Mouse (Mus musculus) embryo, embryonic 11 days (tissue): ENCODE results near the gene Apoh.

Source experiments
- DNase-seq: peaks from one replicate; pipeline ENCODE4 v3.0.0-alpha.2; 2015

The Apoh gene

DNA sequence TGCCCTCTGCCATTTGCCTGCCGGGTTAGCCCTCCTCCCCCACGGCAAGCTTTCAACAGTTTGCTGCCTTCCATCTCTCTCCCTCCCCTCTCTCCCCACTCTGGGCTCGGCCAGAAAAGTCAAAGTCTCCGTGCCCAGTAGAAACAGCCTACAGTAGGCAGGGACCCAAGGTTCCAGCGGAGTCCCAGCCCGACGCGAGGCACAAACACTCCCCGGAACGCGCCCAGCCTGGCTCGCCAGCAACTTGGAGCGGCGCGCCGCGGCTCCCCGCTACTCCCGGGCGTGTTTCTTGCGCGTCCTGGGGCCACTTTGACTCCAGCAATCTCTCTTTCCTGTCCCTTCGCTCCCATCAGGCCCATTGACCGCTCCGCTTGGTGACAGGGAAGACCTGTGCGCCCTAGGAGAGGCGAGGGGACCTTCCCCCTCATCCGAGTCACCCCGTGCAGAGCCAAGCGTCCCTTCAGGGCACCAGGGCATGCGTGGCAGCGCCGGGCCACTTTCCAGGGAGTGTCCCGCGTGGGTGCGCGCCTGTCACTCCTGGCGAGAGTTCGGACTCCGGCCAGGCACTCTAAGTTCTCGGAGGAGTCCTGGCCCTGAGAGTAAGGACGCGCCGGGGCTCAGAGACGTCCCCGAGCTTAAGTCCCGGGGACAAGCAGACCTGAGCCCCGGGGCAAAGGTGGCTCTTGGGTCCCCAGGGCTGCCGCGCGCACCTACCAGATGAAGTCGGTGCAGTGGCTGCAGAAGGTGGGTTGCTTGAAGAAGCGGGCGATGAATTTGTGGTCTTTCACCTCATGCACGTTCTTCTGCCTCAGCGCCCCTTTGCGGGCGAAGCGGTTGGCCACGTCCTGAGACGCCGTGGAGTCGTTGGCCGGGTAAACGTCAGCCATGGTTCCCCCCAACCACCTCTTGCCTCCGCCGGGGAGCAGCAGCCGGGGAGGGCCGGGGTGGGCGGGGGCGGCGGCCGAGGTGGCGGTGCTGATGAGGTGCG is at the start of gene Apoh:
TSS of gene Apoh (plus strand) at position 574 of the 988 bp plus-strand sequence.
- peak; percentile 67 for DNase-seq

DNA sequence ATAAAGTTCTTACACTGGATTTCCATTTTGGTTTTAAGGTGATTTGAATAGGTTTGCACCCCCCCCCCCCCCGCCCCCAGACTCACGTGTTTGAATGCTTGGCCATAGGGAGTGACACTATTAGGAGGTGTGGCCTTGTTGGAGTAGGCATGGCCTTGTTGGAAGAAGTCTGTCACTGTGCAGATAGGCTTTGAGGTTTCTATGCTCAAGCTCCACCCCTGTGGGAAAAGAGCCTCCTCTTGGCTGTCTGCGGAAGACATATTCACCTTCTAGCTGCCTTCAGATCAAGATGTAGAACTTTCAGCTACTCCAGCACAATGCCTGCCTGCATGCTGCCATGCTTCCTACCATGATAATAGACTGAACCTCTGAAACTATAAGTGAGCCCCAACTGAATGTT is 49.3 kb upstream of the Apoh start:
- no peak for DNase-seq

- DNase-seq: no peak
These were observed 48.8 kb upstream of the Apoh start for GRCm38 (mm10) chr11:108294305-108294813.

DNA sequence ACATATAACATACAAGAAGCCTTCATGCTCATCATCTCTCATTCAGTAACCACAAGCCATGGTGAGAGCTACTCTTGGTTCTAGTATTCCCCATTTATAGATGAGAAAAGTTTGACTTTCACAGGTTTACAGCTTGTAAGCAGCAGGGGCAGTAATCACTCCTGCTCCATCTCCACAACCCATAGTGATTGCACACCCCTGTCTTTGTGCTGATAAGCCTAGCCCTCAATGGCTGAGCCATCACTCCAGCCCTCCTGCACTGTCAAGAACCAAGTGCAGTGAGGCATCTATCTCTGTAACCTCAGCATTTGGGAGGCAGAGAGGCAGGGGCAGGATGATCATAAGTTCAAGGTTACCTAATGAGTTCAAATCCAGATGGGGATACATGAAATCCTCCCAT is 47.8 kb upstream of the Apoh start:
- no peak for DNase-seq

DNA sequence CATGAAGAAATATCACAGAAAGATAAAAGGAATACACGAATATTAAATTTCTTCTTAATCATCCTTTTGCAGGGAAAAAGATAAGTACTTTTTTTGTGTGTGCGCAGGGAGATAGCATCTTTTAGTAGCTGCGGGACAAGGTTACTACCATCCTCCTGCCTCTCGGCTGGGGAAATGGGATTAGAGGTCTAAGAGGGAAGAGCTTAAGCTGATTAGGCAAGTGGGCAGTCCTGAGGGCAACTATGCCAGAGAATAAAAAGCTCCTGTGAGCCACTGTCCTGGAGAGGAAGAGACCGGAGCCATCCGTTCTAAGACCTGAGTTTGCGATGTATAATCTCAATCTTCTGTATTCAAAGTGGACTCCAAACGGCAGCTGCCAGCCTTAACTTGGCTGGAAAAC is 45.2 kb upstream of the Apoh start:
- DNase-seq: no peak

- no peak for DNase-seq
These were observed 43.2 kb upstream of the Apoh start for GRCm38 (mm10) chr11:108299913-108300312.

- DNase-seq: no peak
These were observed 42.7 kb upstream of the Apoh start for GRCm38 (mm10) chr11:108300443-108300842.

- no peak for DNase-seq
These were observed 42.1 kb upstream of the Apoh start for GRCm38 (mm10) chr11:108301036-108301435.

GRCm38 (mm10) chr11:108301796-108302490 is 41.2 kb upstream of the Apoh start:
- DNase-seq: no peak

DNA sequence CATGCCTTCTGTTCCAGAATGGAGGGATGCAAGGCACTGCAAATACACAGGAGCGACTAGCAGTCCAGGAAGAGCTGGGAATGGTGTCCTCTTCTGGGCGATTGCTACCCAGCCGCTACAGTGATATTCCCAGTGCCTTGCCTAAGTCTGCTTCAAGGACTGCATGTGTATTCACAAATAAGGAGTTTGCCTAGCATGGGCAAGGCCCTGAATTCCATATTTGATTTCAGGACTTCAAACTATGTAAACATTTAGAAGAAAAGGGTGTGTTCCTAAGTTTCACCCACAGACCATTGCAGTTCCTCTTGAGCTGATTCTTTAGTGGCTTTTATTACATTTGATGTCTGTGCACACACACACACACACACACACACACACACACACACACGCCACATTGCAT is 39.4 kb upstream of the Apoh start:
- no peak for DNase-seq

DNA sequence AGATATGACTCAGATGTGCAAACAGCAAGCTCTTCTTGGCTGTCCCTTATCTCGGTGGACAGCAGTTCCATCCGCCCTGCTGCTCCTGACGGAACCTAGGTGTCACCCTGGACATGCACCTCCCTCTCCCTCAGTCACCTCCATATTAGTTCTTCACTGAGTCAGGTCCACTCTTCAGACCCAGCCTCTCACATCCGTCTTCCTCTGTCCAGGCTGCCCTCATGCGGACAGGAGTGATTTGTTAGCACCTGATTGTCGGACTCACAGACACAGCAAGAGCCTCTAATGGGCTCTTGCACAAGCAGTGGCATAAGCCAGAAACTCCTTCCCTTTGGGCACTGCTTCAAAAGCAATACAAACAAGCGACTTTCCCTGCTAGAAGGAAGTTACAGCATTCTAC is 35.9 kb upstream of the Apoh start:
- DNase-seq: no peak

- DNase-seq: no peak
These were observed 34.9 kb upstream of the Apoh start for GRCm38 (mm10) chr11:108308253-108308652.

DNA sequence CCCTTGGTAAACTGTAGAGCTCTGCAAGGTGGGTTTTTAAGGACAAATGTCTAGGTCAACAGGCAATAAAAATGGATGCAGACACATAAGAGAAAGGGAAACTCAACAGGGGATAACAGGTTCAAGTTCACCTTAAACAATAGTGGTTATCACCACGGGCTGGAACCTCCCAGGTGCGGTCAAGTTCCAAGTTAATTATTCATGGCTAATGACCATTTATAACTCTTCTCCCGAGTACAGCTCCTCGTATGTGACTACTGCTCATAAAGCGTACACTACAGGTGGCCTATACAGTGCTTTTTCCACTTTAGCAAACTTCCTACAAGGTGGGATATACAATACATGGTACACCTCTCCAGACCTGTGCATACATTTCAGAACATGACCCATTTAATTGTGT is 33.4 kb upstream of the Apoh start:
- no peak for DNase-seq

DNA sequence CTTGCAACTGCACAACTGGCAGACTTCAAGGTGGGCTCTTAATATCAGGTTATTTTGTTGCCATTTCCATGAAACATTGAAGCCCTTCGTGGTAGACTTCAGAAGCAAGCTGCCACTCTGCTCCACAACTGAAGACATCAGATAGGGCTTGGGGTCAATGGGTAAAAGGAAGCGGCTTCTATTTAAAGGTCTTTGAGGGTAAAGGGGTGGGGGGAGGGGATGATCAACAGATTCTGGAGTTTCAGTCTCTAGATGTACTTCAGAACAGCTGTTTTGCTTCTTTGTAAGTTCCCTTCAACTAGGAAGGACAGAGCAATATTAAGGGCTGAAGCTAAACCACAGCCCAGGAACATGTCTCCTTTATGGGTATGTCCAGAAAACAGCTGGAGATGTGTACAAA is 31.2 kb upstream of the Apoh start:
- no peak for DNase-seq

DNA sequence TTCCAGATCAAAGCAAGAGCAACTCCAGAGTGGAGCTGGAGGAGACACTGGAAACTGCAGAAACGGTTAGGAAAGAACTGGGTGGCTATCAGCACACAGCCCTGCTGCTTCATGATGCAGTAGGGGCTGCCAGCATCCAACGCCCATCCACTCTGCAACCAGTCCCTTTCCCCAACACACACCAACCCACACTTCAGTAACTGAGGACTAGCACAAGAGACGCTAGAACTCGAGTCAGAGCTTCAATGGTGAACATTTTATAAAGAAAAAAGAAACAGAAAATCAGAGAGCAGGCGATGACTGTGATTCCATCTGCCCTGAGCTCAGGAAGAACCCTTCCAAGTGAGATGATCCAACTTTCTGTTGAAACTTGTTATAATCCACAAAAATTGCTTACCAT is 30.6 kb upstream of the Apoh start:
- DNase-seq: no peak

- DNase-seq: no peak
These were observed 27.4 kb upstream of the Apoh start for GRCm38 (mm10) chr11:108315736-108316135.

- no peak for DNase-seq
These were observed 25.3 kb upstream of the Apoh start for GRCm38 (mm10) chr11:108317878-108318277.

GRCm38 (mm10) chr11:108319162-108319561 is 24.0 kb upstream of the Apoh start:
- DNase-seq: peak; percentile 3

DNA sequence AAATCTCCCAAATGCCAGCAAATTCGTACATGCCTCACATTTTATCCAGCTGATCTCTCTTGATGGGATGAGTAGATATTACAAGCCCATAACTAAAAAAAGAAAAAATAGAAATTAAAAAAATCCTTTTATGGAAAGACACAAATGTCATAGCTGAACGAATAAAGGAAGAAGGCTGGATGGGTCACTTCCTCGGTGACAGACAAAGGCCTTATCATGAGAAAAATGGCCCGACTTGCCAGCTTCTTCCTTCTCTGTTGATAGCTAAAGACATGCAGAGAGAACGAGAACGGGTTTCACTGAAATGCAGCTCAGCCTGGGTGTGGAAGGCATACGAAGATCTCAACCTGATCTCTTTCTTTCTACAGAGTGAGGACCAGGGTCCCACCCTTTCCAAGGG is 22.6 kb upstream of the Apoh start:
- no peak for DNase-seq

GRCm38 (mm10) chr11:108322156-108322555 is 21.0 kb upstream of the Apoh start:
- no peak for DNase-seq

DNA sequence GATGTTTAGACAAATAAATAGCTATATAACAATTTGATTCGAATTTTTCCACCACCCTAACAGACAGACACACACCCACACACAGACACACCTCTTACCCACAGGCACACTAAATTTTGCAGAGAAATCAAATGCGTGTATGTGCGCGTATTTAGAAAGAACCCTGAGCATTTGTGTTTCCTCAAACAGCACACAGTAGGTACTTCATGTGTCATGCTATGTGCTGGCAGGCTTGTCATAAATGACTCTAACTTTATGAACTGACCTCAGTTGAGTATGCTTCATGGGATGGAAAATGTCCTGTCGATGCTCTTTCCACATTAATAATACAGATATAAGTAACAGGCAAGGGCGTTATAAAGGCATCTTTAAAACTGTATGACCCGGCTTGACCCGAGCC is 17.2 kb upstream of the Apoh start:
- DNase-seq: no peak

- DNase-seq: no peak
These were observed 12.3 kb upstream of the Apoh start for GRCm38 (mm10) chr11:108330818-108331217.

DNA sequence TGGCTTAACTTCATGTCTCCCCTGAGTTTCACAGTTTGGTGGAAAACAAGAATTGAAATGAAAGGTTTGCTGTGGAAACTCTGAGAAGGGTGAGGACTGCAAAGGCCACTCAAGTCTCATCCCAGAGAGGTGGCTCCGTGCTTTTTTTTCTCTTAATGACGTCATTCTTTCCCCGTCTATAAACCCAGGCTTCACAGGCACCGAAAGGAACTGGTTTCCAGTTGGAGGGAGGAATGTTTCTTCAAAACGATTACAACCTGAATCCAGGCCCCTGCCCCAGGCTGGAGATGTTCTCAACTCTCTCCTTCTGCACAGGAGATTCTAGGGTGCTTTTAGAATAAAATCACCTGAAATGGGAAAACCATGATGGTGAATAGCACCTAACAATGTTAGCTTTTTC is 10.1 kb upstream of the Apoh start:
- no peak for DNase-seq
